Mouse (Mus musculus) midbrain, embryonic 11.5 days (tissue): ENCODE results near the gene Epha4. TPM values are rescaled to one million over a fixed set of nuclear protein-coding genes. Genes with fewer than 3 reads are reported as not detected.

Source experiments
- ATAC-seq: fragments of 200-750 bp; cut with Nextera tagmentation; 2 replicates; pipeline ENCODE4 v1.8.0; 2017; ENCODE audit warnings: moderate TSS enrichment, moderate library complexity; ENCODE audit not compliant: low FRiP score
- DNase-seq: peaks from one replicate; pipeline ENCODE4 v3.0.0; 2015; ENCODE audit warnings: low spot score; ENCODE audit errors: missing footprints
- H3K27ac ChIP-seq: fragments of 300-500 bp; sonication (generic); 2 replicates; pipeline ENCODE4 v1.5.1; 2014; ENCODE audit warnings: low read depth, low read length
- H3K27me3 ChIP-seq: fragments of 300-500 bp; sonication (generic); 2 replicates; pipeline ENCODE4 v1.6.1; 2014; ENCODE audit warnings: mild to moderate bottlenecking, low read length, moderate library complexity, mixed read lengths; ENCODE audit not compliant: control insufficient read depth, insufficient read depth
- H3K36me3 ChIP-seq: fragments of 300-500 bp; sonication (generic); 2 replicates; pipeline ENCODE4 v1.6.1; 2014; ENCODE audit warnings: mild to moderate bottlenecking, low read length, moderate library complexity, mixed read lengths; ENCODE audit not compliant: control insufficient read depth, insufficient read depth
- H3K4me1 ChIP-seq: fragments of 300-500 bp; sonication (generic); 2 replicates; pipeline ENCODE4 v1.6.1; 2014; ENCODE audit warnings: low read length; ENCODE audit not compliant: control insufficient read depth, insufficient read depth
- H3K4me2 ChIP-seq: fragments of 300-500 bp; sonication (generic); 2 replicates; pipeline ENCODE4 v1.6.1; 2014; ENCODE audit warnings: mild to moderate bottlenecking, moderate library complexity
- H3K4me3 ChIP-seq: fragments of 300-500 bp; sonication (generic); 2 replicates; pipeline ENCODE4 v1.5.1; 2014; ENCODE audit warnings: low read depth, low read length
- H3K9ac ChIP-seq: fragments of 300-500 bp; sonication (generic); 2 replicates; pipeline ENCODE4 v1.6.1; 2014; ENCODE audit warnings: low read length
- H3K9me3 ChIP-seq: fragments of 300-500 bp; sonication (generic); 2 replicates; pipeline ENCODE4 v1.6.1; 2016; ENCODE audit warnings: low read length; ENCODE audit not compliant: control insufficient read depth
- WGBS: fragments of 180-500 bp; shearing (Covaris S2); extraction: QIAGEN DNeasy Blood & Tissue Kit; methylation state at CpG from one replicate; pipeline ENCODE4 v1.1.7; 2014; 5-methylcytosine and 5-hydroxymethylcytosine counted together
- polyA plus RNA-seq: library from polyadenylated mRNA; unstranded; fragments of >200 nt; fragmentation: Nextera tagmentation; extraction: Ambion mirVana; gene quantifications from 2 replicates; pipeline ENCODE4 v1.2.1, GENCODE M21; 2014

The Epha4 gene
- polyA plus RNA-seq, 1 experiment from 2014 or later = 19.4 TPM

DNA sequence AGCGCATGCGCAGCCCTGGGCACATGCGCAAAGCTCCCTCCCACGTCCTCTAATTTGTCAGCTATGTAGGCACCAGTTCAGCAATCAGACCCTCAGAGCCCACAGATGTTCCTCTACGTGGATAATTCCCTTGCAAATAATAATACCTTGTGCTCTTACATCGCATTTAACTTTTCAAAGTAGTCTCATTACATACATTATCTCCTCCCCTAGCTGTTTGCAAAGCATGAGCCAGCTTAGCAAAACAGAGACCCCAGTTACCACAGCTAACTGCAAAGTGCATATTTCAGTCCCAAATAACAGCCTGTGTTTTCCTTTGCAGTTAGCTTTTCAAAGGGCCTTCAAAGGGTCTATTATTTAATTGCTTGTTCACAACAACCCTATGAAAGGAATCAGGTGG is 123.3 kb downstream of the Epha4 start:
- Histone ChIP-seq H3K4me3 (no peak overlapping the region), H3K9ac (no peak overlapping the region), H3K9me3 (no peaks in the 10 kb centered on the region), H3K27me3 (no peaks in the 10 kb centered on the region), H3K4me2 (no peak overlapping the region), H3K4me1 (no peaks in the 10 kb centered on the region; the same call in 1 of the 2 replicates), H3K27ac (no peak overlapping the region), H3K36me3 (no peaks in the 10 kb centered on the region; the same call in 1 of the 2 replicates)
- WGBS = 94% methylated on average over 6 of the region's 6 CpGs
- DNase-seq = no peak
- no peak for ATAC-seq

DNA sequence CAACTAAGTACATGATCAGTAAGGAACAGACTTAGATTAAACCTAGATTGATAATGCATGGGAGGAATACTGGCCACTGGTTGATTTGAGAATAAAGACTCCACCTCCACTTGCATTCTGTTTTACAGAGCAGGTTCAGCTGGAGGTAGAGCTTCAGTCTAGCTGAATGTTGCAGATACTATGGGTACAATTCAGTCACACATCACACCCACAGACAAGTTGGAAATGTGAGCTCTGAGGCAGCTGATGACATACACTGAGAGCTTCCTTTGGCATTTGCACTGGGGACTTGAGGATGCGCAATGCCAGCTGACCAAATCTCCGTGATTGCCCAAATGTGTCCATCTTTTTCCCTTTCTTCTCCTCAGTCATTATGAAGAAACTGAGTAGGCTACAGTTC is 125.8 kb downstream of the Epha4 start:
- H3K4me2 ChIP-seq = no peak overlapping the region
- H3K27me3 ChIP-seq = no peaks in the 10 kb centered on the region
- DNase-seq (no peak), ATAC-seq (no peak)
- WGBS = 96% methylated on average over 2 of the region's 2 CpGs
- H3K9me3 ChIP-seq = no peaks in the 10 kb centered on the region
- no peak overlapping the region for H3K4me3 ChIP-seq
- H3K9ac ChIP-seq = no peak overlapping the region
- no peaks in the 10 kb centered on the region for H3K4me1 ChIP-seq
- no peak overlapping the region for H3K27ac ChIP-seq
- no peaks in the 10 kb centered on the region; the same call in 1 of the 2 replicates for H3K36me3 ChIP-seq

DNA sequence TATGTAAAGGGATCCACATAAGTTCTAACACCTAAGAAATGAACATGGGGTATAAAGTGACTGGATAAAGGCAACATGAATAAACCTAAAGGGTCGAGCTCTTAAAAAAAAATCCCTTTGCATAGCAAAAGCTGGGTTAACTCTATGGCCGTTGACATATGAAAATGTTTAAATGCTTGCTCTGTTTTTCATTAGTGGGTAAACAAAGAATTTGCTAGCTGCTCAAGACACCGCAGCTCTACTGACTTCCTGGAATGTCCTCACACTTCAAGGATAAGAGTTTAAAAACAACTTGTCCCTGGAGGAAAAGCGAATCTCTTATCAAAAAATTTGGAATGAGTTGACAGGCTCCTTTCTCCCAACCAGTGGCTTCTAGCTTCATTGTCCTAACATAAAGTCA is 126.3 kb downstream of the Epha4 start:
- 79% methylated on average over 4 of the region's 4 CpGs for WGBS
- no peak for DNase-seq
- H3K9ac ChIP-seq = no peak overlapping the region
- no peak overlapping the region for H3K27ac ChIP-seq
- ATAC-seq = no peak
- H3K9me3 ChIP-seq = no peaks in the 10 kb centered on the region
- H3K36me3 ChIP-seq = no peaks in the 10 kb centered on the region; the same call in 1 of the 2 replicates
- no peaks in the 10 kb centered on the region for H3K27me3 ChIP-seq
- no peak overlapping the region for H3K4me3 ChIP-seq
- H3K4me1 ChIP-seq = no peaks in the 10 kb centered on the region
- H3K4me2 ChIP-seq = no peak overlapping the region

DNA sequence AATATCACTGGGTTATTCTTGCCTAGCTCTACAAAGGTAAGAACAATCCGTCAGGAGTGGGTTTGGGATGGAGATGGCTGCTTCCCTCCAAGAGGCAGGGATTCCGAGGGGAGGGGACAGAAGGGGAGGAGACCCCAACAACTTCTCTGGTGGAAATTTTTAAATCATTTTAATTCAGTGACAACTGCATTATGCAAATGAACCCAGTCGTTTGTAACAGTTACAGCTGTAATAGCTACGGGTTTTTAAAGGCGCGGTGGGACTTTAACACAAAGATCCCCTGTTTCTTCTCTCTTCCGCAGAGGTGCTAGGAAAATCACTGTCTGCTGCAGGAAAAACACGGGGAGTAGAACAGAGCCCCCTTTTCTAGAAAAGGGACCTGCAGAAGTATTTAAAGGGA is 129.3 kb downstream of the Epha4 start:
- WGBS = 76% methylated on average over 8 of the region's 8 CpGs
- Histone ChIP-seq H3K27ac (no peak overlapping the region), H3K36me3 (peaks cover 3% of the 10 kb centered on the region; the same call in 1 of the 2 replicates), H3K4me2 (no peak overlapping the region), H3K9me3 (no peaks in the 10 kb centered on the region), H3K4me1 (no peaks in the 10 kb centered on the region), H3K9ac (no peak overlapping the region), H3K4me3 (no peak overlapping the region), H3K27me3 (no peaks in the 10 kb centered on the region)
- DNase-seq (no peak), ATAC-seq (no peak)

DNA sequence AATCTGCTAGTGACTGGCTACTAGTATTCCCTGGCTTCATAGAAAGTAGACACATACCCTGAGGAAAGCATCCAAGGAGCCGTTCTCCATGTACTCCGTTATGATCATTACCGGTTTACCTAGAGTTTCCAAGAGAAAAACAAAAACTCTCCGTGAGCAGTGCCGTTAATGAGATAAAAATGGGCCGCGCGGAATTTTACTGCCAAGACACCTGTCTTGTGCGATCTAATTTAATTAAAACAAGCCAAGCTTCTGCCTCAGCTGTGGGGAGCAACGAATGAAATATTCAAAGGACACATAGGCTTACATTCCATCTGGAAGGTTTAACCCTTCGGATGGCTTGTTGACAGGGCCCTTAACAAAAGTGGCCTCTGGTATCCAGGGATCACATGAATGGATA is 131.4 kb downstream of the Epha4 start:
- 76% methylated on average over 11 of the region's 11 CpGs for WGBS
- Histone ChIP-seq H3K4me2 (no peak overlapping the region), H3K4me1 (no peaks in the 10 kb centered on the region), H3K27me3 (no peaks in the 10 kb centered on the region), H3K9ac (no peak overlapping the region), H3K36me3 (peaks cover 3% of the 10 kb centered on the region; the same call in 1 of the 2 replicates), H3K9me3 (no peaks in the 10 kb centered on the region), H3K4me3 (no peak overlapping the region), H3K27ac (no peak overlapping the region)
- DNase-seq = no peak
- ATAC-seq = no peak

DNA sequence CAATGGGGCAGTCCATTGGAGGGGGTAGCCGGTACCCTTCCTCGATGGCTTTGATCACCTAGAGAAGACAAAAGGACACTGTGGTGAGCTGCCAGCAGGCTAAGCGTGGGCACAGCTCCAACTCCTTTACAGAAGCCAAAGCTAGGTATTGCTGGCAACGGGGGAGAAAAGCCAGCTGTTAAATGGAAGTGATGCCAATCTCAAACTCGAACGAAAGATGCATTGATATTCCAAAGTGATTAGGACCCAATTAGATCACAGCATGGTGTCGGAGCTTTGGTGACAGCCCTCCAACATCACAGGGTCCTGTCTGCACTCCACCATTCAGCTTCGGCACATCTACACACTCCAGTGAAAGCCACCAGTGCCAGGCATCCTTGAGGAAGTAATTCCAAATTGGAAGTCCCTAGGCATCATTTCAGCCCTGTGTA is 137.3 kb downstream of the Epha4 start:
- no peaks in the 10 kb centered on the region for H3K4me1 ChIP-seq
- H3K27me3 ChIP-seq = no peaks in the 10 kb centered on the region
- WGBS = 88% methylated on average over 8 of the region's 8 CpGs
- DNase-seq (no peak), ATAC-seq (no peak)
- H3K9ac ChIP-seq = no peak overlapping the region
- no peaks in the 10 kb centered on the region for H3K9me3 ChIP-seq
- H3K4me2 ChIP-seq = no peak overlapping the region
- H3K27ac ChIP-seq = no peak overlapping the region
- H3K4me3 ChIP-seq = no peak overlapping the region
- peaks cover 10% of the 10 kb centered on the region for H3K36me3 ChIP-seq

DNA sequence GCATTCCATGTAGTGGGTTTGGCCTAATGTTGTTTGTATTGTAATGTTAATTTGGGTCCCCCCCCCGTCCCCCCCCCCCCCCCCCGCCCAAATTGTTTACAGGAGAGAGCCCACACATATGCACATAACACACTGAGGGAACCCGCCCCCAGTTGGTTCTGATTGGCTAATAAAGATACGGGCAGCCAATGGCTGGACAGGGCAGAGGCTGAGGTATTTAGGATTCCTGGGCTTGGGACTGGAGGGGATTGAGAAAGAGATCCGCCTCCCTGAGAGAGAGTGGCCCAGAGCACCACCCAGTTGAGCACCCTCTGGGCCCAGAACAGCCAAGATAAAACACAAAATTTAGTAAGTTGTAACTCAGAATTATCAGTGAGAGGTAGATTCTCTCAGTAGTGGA is 140.8 kb downstream of the Epha4 start:
- no peak overlapping the region for H3K9ac ChIP-seq
- WGBS = 70% methylated on average over 4 of the region's 5 CpGs
- no peaks in the 10 kb centered on the region for H3K27me3 ChIP-seq
- ATAC-seq (no peak), DNase-seq (no peak)
- H3K4me2 ChIP-seq = no peak overlapping the region
- no peak overlapping the region for H3K27ac ChIP-seq
- H3K36me3 ChIP-seq = peaks cover 11% of the 10 kb centered on the region
- no peaks in the 10 kb centered on the region for H3K4me1 ChIP-seq
- H3K4me3 ChIP-seq = no peak overlapping the region
- H3K9me3 ChIP-seq = no peaks in the 10 kb centered on the region

DNA sequence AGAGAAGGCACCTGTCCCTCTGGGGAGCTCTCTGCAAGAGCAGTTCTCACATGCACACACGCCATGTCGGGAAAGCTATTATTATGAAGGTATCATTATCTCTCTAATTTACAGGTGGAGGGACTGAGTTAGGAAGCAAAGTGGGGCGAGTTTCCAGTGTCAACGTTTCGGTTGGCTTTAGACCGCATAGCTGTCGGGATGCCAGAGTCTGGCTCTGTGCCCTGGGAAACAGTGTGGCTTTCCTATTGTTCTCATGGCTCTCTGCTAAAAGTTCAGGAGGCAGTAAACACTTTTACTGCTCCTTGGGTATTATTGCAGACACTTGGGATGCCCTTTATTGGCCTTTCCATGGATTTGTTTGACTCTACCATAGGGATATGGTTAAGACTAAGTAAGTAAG is 144.0 kb downstream of the Epha4 start:
- WGBS = 97% methylated on average over 7 of the region's 7 CpGs
- DNase-seq = no peak
- H3K27ac ChIP-seq = no peak overlapping the region
- no peak overlapping the region for H3K4me2 ChIP-seq
- peaks cover 11% of the 10 kb centered on the region for H3K36me3 ChIP-seq
- no peaks in the 10 kb centered on the region for H3K27me3 ChIP-seq
- H3K4me1 ChIP-seq = no peaks in the 10 kb centered on the region
- H3K9ac ChIP-seq = no peak overlapping the region
- H3K4me3 ChIP-seq = no peak overlapping the region
- no peaks in the 10 kb centered on the region for H3K9me3 ChIP-seq
- ATAC-seq = no peak

DNA sequence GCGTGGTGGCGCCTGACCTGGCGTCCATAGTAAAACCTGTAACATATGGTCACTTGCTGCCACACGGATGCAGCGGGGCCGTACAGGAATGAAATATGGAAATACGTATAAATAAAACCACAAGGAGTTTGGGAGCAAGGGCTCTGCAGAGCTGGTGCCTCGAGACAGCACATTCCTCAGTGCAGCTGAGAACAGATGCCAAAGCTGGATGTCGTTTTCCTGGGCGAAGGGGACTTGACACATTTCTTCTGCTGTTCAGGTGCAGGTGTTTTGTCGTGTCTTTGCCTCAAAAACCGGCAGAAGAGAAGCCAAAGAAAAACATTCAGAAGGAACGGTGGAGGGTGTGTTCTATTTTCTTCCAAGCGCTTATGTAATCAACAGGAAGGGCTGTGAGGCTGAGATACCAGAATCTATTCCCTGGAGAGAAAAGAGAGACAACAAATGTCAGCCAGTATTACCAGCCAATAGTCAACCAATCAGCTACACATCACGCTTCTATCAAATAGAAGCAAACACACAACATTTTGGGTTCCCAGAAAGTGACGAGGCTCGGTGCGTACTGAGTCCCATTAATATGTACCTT is 145.5 kb downstream of the Epha4 start:
- H3K4me2 ChIP-seq = no peak overlapping the region
- H3K9ac ChIP-seq = no peak overlapping the region
- H3K4me1 ChIP-seq = no peaks in the 10 kb centered on the region
- H3K36me3 ChIP-seq = peaks cover 11% of the 10 kb centered on the region
- no peak for DNase-seq
- no peaks in the 10 kb centered on the region for H3K27me3 ChIP-seq
- no peak overlapping the region for H3K27ac ChIP-seq
- no peak for ATAC-seq
- no peak overlapping the region for H3K4me3 ChIP-seq
- no peaks in the 10 kb centered on the region for H3K9me3 ChIP-seq
- WGBS = 90% methylated on average over 18 of the region's 18 CpGs
